Mouse (Mus musculus) frontal cortex, postnatal 14 days (tissue): ENCODE measurements around the gene Rnf213.
A peak's percentile ranks its signal among the peaks of the same experiment; 100 is the strongest.

Experiments
- DNase-seq, 2 experiments: peaks; one replicate each; pipeline ENCODE4 v3.0.0; 2022; ENCODE audit warnings: low spot score in 2 of 2

The Rnf213 gene

GRCm38 (mm10) chr11:119390271-119391231 is 2.3 kb upstream of the Rnf213 start:
- peak; percentile 20 to 24 for DNase-seq

- no peak for DNase-seq
These were observed 1.4 kb upstream of the Rnf213 start for GRCm38 (mm10) chr11:119391386-119392000.

GRCm38 (mm10) chr11:119392001-119392614 is 792 bp upstream of the Rnf213 start:
- no peak for DNase-seq

- no peak for DNase-seq
These were observed 544 bp downstream of the Rnf213 start for GRCm38 (mm10) chr11:119393483-119393804.

GRCm38 (mm10) chr11:119394210-119394609 is 1.3 kb downstream of the Rnf213 start:
- DNase-seq, result no peak

GRCm38 (mm10) chr11:119395394-119395793 is 2.5 kb downstream of the Rnf213 start:
- no peak for DNase-seq

GRCm38 (mm10) chr11:119395931-119396330 is 3.0 kb downstream of the Rnf213 start:
- no peak for DNase-seq

- no peak for DNase-seq
These were observed 3.6 kb downstream of the Rnf213 start for GRCm38 (mm10) chr11:119396461-119396860.

GRCm38 (mm10) chr11:119402501-119403160 is 9.7 kb downstream of the Rnf213 start:
- no peak for DNase-seq

GRCm38 (mm10) chr11:119404627-119405026 is 11.7 kb downstream of the Rnf213 start:
- DNase-seq, result no peak

GRCm38 (mm10) chr11:119407381-119407780 is 14.5 kb downstream of the Rnf213 start:
- no peak for DNase-seq

GRCm38 (mm10) chr11:119407977-119408376 is 15.1 kb downstream of the Rnf213 start:
- DNase-seq, result no peak

GRCm38 (mm10) chr11:119419327-119420118 is 26.6 kb downstream of the Rnf213 start:
- DNase-seq, result no peak

- no peak for DNase-seq
These were observed 27.5 kb downstream of the Rnf213 start for GRCm38 (mm10) chr11:119420426-119420825.

GRCm38 (mm10) chr11:119427431-119427830 is 34.5 kb downstream of the Rnf213 start:
- DNase-seq, result no peak

GRCm38 (mm10) chr11:119427986-119428385 is 35.1 kb downstream of the Rnf213 start:
- no peak for DNase-seq

GRCm38 (mm10) chr11:119428649-119429136 is 35.8 kb downstream of the Rnf213 start:
- DNase-seq, result no peak

- no peak for DNase-seq
These were observed 38.6 kb downstream of the Rnf213 start for GRCm38 (mm10) chr11:119431516-119431915.

GRCm38 (mm10) chr11:119432706-119433105 is 39.8 kb downstream of the Rnf213 start:
- no peak for DNase-seq

GRCm38 (mm10) chr11:119434316-119434715 is 41.4 kb downstream of the Rnf213 start:
- no peak for DNase-seq
